Mouse (Mus musculus) forebrain, postnatal 0 days (tissue): ENCODE measurements at regions not wholly inside any gene's neighbourhood (a gene's known extent, or its start where the extent isn't known, plus 50 kb on each side); places are given as distances from the start of the nearest gene placed in this dataset.

Experiments used
- ATAC-seq: fragments of 200-750 bp; cut with Nextera tagmentation; 2 replicates; pipeline ENCODE4 v1.8.0; 2017; ENCODE audit warnings: mild to moderate bottlenecking, moderate library complexity
- DNase-seq: peaks from one replicate; pipeline ENCODE4 v3.0.0-alpha.2; 2015
- H3K27ac ChIP-seq: fragments of 300-500 bp; sonication (generic); 2 replicates; pipeline ENCODE4 v1.5.1; 2014; ENCODE audit warnings: low read depth, mild to moderate bottlenecking, antibody characterized with exemption, low read length, moderate library complexity, mixed read lengths
- H3K27me3 ChIP-seq: fragments of 300-500 bp; sonication (generic); 2 replicates; pipeline ENCODE4 v1.6.1; 2014; ENCODE audit warnings: mild to moderate bottlenecking, low read length, mixed read lengths; ENCODE audit not compliant: insufficient read depth
- H3K36me3 ChIP-seq: fragments of 300-500 bp; sonication (generic); 2 replicates; pipeline ENCODE4 v1.6.1; 2014; ENCODE audit warnings: mild to moderate bottlenecking, moderate library complexity; ENCODE audit not compliant: insufficient read depth
- H3K4me1 ChIP-seq: fragments of 300-500 bp; sonication (generic); 2 replicates; pipeline ENCODE4 v1.6.1; 2014; ENCODE audit warnings: antibody characterized with exemption; ENCODE audit not compliant: insufficient read depth
- H3K4me2 ChIP-seq: fragments of 300-500 bp; sonication (generic); 2 replicates; pipeline ENCODE4 v1.6.1; 2014; ENCODE audit warnings: low read depth, mild to moderate bottlenecking, moderate library complexity
- H3K4me3 ChIP-seq: fragments of 300-500 bp; sonication (generic); 2 replicates; pipeline ENCODE4 v1.5.1; 2014; ENCODE audit warnings: low read depth, low read length, mixed read lengths
- H3K9ac ChIP-seq: fragments of 300-500 bp; sonication (generic); 2 replicates; pipeline ENCODE4 v1.6.1; 2014; ENCODE audit warnings: mild to moderate bottlenecking
- H3K9me3 ChIP-seq: fragments of 300-500 bp; sonication (generic); 2 replicates; pipeline ENCODE4 v1.6.1; 2016; ENCODE audit warnings: low read length
- CTCF ChIP-seq: sonication (generic); IDR thresholded peaks from 2 replicates; pipeline ENCODE4 v1.5.1; 2016; ENCODE audit warnings: antibody characterized with exemption, control low read depth, low read depth
- WGBS: fragments of 180-500 bp; shearing (Covaris S2); extraction: QIAGEN DNeasy Blood & Tissue Kit; methylation state at CpG from one replicate; pipeline ENCODE4 v1.1.7; 2014; 5-methylcytosine and 5-hydroxymethylcytosine counted together

DNA sequence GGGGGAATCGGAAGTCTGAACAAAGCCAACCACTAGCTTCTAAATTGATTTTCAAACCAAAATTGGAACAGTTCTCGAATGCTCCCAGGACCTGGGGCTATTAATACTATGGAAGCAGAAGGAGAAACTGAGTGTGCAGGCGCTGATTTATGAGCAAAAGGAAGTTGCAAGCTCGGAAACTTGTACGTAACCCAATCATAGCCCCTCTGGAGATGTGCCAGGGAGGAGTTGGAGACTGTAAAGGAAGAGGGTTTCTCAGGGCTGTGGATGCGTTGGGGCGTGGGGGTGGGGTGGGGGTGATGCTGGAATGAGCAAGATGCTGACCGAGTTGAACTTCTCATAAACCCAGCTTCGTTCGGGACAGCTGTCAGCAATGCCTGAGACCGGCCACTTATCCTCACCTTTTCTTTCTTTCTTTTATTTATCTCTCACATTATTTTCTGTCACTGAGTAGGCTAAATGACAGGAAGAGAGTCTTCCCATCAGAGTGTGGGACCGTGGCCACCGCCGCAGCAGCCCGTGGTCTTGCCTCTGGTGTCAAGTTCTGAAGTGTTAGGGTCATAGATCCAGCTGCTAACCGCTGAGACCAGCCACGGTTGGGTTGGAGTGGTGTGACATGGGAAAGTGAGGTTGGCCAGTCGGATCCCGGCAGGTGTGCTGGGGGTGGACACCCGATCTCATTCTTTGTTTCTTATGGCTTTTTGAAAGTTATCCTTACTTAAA, 54.2 kb upstream of the Gm3045 start:
- H3K27me3 ChIP-seq: no peaks in the 10 kb centered on the region
- no peak for DNase-seq
- TF ChIP-seq CTCF: no peak
- no peak overlapping the region for H3K27ac ChIP-seq
- no peaks in the 10 kb centered on the region for H3K36me3 ChIP-seq
- H3K4me1 ChIP-seq: no peaks in the 10 kb centered on the region
- no peak overlapping the region for H3K9ac ChIP-seq
- ATAC-seq: no peak
- no peak overlapping the region for H3K4me3 ChIP-seq
- H3K4me2 ChIP-seq: no peak overlapping the region
- WGBS: 80% methylated on average over 20 of the region's 20 CpGs
- H3K9me3 ChIP-seq: no peaks in the 10 kb centered on the region

DNA sequence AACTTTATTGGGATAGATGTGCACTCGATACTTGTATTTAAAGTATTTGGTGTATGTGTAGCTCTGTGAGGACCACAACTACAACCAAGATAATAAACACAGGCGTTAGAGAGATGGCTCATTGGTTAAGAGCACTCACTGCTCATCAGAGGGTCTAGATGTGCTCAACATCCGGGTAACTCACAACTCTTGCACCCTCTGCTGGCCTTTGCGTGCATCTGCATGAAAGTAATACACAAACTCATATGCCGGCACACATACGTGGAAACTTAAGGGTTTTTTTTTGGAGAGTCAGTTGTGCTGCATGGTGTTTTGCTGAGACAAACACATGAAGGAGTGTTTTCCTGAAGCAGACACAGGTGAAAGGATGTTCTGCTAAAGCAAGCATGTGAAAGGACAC, 53.7 kb upstream of the Gm3045 start:
- H3K4me1 ChIP-seq: no peaks in the 10 kb centered on the region
- H3K4me2 ChIP-seq: no peak overlapping the region
- WGBS: 79% methylated on average over 6 of the region's 6 CpGs
- no peaks in the 10 kb centered on the region for H3K36me3 ChIP-seq
- ATAC-seq: no peak
- no peak for DNase-seq
- no peaks in the 10 kb centered on the region for H3K9me3 ChIP-seq
- no peak overlapping the region for H3K9ac ChIP-seq
- no peaks in the 10 kb centered on the region for H3K27me3 ChIP-seq
- no peak overlapping the region for H3K27ac ChIP-seq
- peak; percentile 53 for TF ChIP-seq CTCF
- H3K4me3 ChIP-seq: no peak overlapping the region
